ENCODE assay signal across 8 mouse cellular contexts in genomic region chr9:72985250-72986220, GRCm38 (mm10). TPM values are rescaled to one million over a fixed set of nuclear protein-coding genes. Genes with fewer than 3 reads are reported as not detected.
DNase-seq lines count a peak whose midpoint lies in the region; ATAC-seq and TF ChIP-seq lines count a peak whose summit lies in the region.

Ccpg1os (minus strand) TSS chr9:72985382.
Ccpg1 (plus strand) TSS chr9:72985429.

- TF ChIP-seq CTCF in bone marrow, adult 2 months (IDR thresholded peaks at IDR 0.05; ENCODE audit: control insufficient read depth, insufficient read depth, low read length): peak; percentile 12; the same call in 1 of the 2 replicates
- peak; percentile 46 for TF ChIP-seq CTCF in midbrain, postnatal 0 days (IDR thresholded peaks at IDR 0.05)

- under 1% methylated on average over 88 of the region's 88 CpGs for WGBS in bone marrow, adult 2 months
- WGBS in embryonic facial prominence, embryonic 15.5 days: under 1% methylated on average over 88 of the region's 88 CpGs
- WGBS in limb, embryonic 14.5 days: under 1% methylated on average over 83 of the region's 88 CpGs
- under 1% methylated on average over 83 of the region's 88 CpGs for WGBS in midbrain, postnatal 0 days

- peak within 1 kb of the TSS; percentile 58 for H3K9ac ChIP-seq in embryonic facial prominence, embryonic 15.5 days
- H3K9ac ChIP-seq in limb, embryonic 14.5 days (ENCODE audit: low read depth, low read length, severe bottlenecking): peak within 1 kb of the TSS; percentile 66
- H3K9ac ChIP-seq in midbrain, postnatal 0 days (replicated peaks; ENCODE audit: low read length, poor library complexity, severe bottlenecking): peak within 1 kb of the TSS; percentile 71

- peak within 1 kb of the TSS; percentile 94 for H3K4me3 ChIP-seq in bone marrow, adult 2 months (replicated peaks; ENCODE audit: control insufficient read depth, low read depth, low read length)
- peak within 1 kb of the TSS; percentile 93 for H3K4me3 ChIP-seq in embryonic facial prominence, embryonic 15.5 days (replicated peaks)
- peak within 1 kb of the TSS; percentile 78 for H3K4me3 ChIP-seq in limb, embryonic 14.5 days (replicated peaks; ENCODE audit: low read length)
- peak within 1 kb of the TSS; percentile 67 for H3K4me3 ChIP-seq in midbrain, postnatal 0 days (ENCODE audit: low read depth, low read length)

- H3K9me3 ChIP-seq in embryonic facial prominence, embryonic 15.5 days (replicated peaks): no peaks in the 10 kb centered on the region
- no peaks in the 10 kb centered on the region for H3K9me3 ChIP-seq in limb, embryonic 14.5 days (ENCODE audit: control insufficient read depth, low read length)
- H3K9me3 ChIP-seq in midbrain, postnatal 0 days (ENCODE audit: low read length): no peaks in the 10 kb centered on the region

- TF ChIP-seq POLR2A in bone marrow, adult 2 months (IDR thresholded peaks at IDR 0.05; ENCODE audit: borderline replicate concordance, control insufficient read depth, low read depth, low read length): peak; percentile 91
- TF ChIP-seq POLR2A in limb, embryonic 14.5 days (IDR thresholded peaks at IDR 0.05; ENCODE audit: borderline replicate concordance, extremely low read depth, insufficient read depth, insufficient read length): no peak

- no peaks in the 10 kb centered on the region for H3K36me3 ChIP-seq in embryonic facial prominence, embryonic 15.5 days
- H3K36me3 ChIP-seq in limb, embryonic 14.5 days (ENCODE audit: control insufficient read depth, insufficient read depth, low read length): no peaks in the 10 kb centered on the region
- no peaks in the 10 kb centered on the region for H3K36me3 ChIP-seq in midbrain, postnatal 0 days (ENCODE audit: insufficient read depth, low read length)

- H3K27ac ChIP-seq in bone marrow, adult 2 months (ENCODE audit: control insufficient read depth, insufficient read depth, low read depth, low read length, poor library complexity): peak within 1 kb of the TSS; percentile 96
- peak within 1 kb of the TSS; percentile 71 for H3K27ac ChIP-seq in embryonic facial prominence, embryonic 15.5 days (replicated peaks)
- H3K27ac ChIP-seq in limb, embryonic 14.5 days (replicated peaks; ENCODE audit: low read depth, low read length): no peak within 1 kb of the TSS
- peak within 1 kb of the TSS; percentile 82 for H3K27ac ChIP-seq in midbrain, postnatal 0 days (ENCODE audit: low read depth, low read length)

- H3K27me3 ChIP-seq in embryonic facial prominence, embryonic 15.5 days: no peaks in the 10 kb centered on the region
- H3K27me3 ChIP-seq in limb, embryonic 14.5 days (ENCODE audit: control insufficient read depth, insufficient read depth, low read length): no peaks in the 10 kb centered on the region
- no peaks in the 10 kb centered on the region for H3K27me3 ChIP-seq in midbrain, postnatal 0 days (ENCODE audit: insufficient read depth, low read length)

- ATAC-seq in embryonic facial prominence, embryonic 15.5 days (ENCODE audit: insufficient number of reproducible peaks, low FRiP score, low TSS enrichment, low read depth): peak; percentile 99
- peak; percentile 99 for ATAC-seq in limb, embryonic 14.5 days (ENCODE audit: low FRiP score, low read depth)
- ATAC-seq in midbrain, postnatal 0 days (ENCODE audit: low FRiP score): peak; percentile 98

- peak within 1 kb of the TSS; percentile 74 for H3K4me2 ChIP-seq in embryonic facial prominence, embryonic 15.5 days (replicated peaks)
- H3K4me2 ChIP-seq in limb, embryonic 14.5 days (replicated peaks; ENCODE audit: low read depth, low read length, severe bottlenecking): peak within 1 kb of the TSS; percentile 87
- H3K4me2 ChIP-seq in midbrain, postnatal 0 days (ENCODE audit: low read depth, low read length, poor library complexity, severe bottlenecking): peak within 1 kb of the TSS; percentile 85

- no peaks in the 10 kb centered on the region; the same call in 1 of the 2 replicates for H3K4me1 ChIP-seq in bone marrow, adult 2 months (ENCODE audit: control insufficient read depth, insufficient read depth, low read length)
- peaks cover 14% of the 10 kb centered on the region for H3K4me1 ChIP-seq in embryonic facial prominence, embryonic 15.5 days
- peaks cover 3% of the 10 kb centered on the region; the same call in 1 of the 2 replicates for H3K4me1 ChIP-seq in limb, embryonic 14.5 days (ENCODE audit: control insufficient read depth, insufficient read depth, low read length)
- H3K4me1 ChIP-seq in midbrain, postnatal 0 days (ENCODE audit: insufficient read depth, low read length): peaks cover 9% of the 10 kb centered on the region; the same call in 1 of the 2 replicates

- DNase-seq in 416B (ENCODE audit: low read depth): peak; percentile 98
- peak; percentile 95 for DNase-seq in heart, adult 8-10 months (ENCODE audit: low spot score)
- peak; percentile 98 for DNase-seq in kidney, adult 9 months
- peak; percentile 95 for DNase-seq in limb, embryonic 14.5 days (ENCODE audit: low spot score)
- peak; percentile 98 for DNase-seq in midbrain, postnatal 0 days (ENCODE audit: low spot score)
- peak; percentile 87 to 92 for DNase-seq in spleen, postnatal 14 days (ENCODE audit: low spot score in 2 of 2)

RNA-seq across cellular contexts. Expression of gene Ccpg1os, which starts in this region (rescaled TPM):
- 1.9 and 4.7 TPM in 2 replicates for polyA plus RNA-seq in bone marrow, adult 2 months (2011; ENCODE audit: insufficient read depth, insufficient read length, low replicate concordance, missing spikeins)
- 27.9 and 35.2 TPM in 2 replicates for polyA plus RNA-seq in embryonic facial prominence, embryonic 15.5 days (2015; fragmentation: Nextera tagmentation; extraction: Ambion mirVana)
- 1 to 10 TPM; 6.4 to 7.9 (median 7.6) TPM for total RNA-seq in heart, adult 8-10 months (2022)
- polyA plus RNA-seq in limb, embryonic 14.5 days (2012; rRNA removed): 8.1 and 9.9 TPM in 2 replicates
- 8.8 and 10.7 TPM in 2 replicates for polyA plus RNA-seq in limb, embryonic 14.5 days (2014; fragmentation: Nextera tagmentation; extraction: Ambion mirVana)
- 13.4 and 15.1 TPM in 2 replicates for total RNA-seq in midbrain, postnatal 0 days (2014; rRNA removed)
- polyA plus RNA-seq in midbrain, postnatal 0 days (2015; fragmentation: Nextera tagmentation; extraction: Ambion mirVana): 19.3 and 20.3 TPM in 2 replicates

RNA-seq across cellular contexts. Expression of gene Ccpg1, which starts in this region (rescaled TPM):
- polyA plus RNA-seq in bone marrow, adult 2 months (2011; ENCODE audit: insufficient read depth, insufficient read length, low replicate concordance, missing spikeins): 22.6 and 65.3 TPM in 2 replicates
- 39.1 and 39.4 TPM in 2 replicates for polyA plus RNA-seq in embryonic facial prominence, embryonic 15.5 days (2015; fragmentation: Nextera tagmentation; extraction: Ambion mirVana)
- total RNA-seq in heart, adult 8-10 months (2022): 100 to 1,000 TPM in 1 of 4 experiments, 10 to 100 TPM in 3; 88.1 to 113 (median 97.9) TPM
- 12.3 and 14.6 TPM in 2 replicates for polyA plus RNA-seq in limb, embryonic 14.5 days (2012; rRNA removed)
- 28.1 and 28.3 TPM in 2 replicates for polyA plus RNA-seq in limb, embryonic 14.5 days (2014; fragmentation: Nextera tagmentation; extraction: Ambion mirVana)
- total RNA-seq in midbrain, postnatal 0 days (2014; rRNA removed): 19.3 and 30.4 TPM in 2 replicates
- 38.1 and 39.9 TPM in 2 replicates for polyA plus RNA-seq in midbrain, postnatal 0 days (2015; fragmentation: Nextera tagmentation; extraction: Ambion mirVana)
